Mouse (Mus musculus) embryonic facial prominence, embryonic 11.5 days (tissue): ENCODE measurements at regions not wholly inside any gene's neighbourhood (a gene's known extent, or its start where the extent isn't known, plus 50 kb on each side); places are given as distances from the start of the nearest gene placed in this dataset.

ENCODE experiments used
- ATAC-seq: fragments of 200-750 bp; cut with Nextera tagmentation; replicated peaks from 2 replicates; pipeline ENCODE4 v1.8.0; 2017; ENCODE audit warnings: low read depth; ENCODE audit not compliant: insufficient number of reproducible peaks, low FRiP score, low TSS enrichment
- DNase-seq: peaks from one replicate; pipeline ENCODE4 v3.0.0-alpha.2; 2015; ENCODE audit warnings: low spot score
- H3K27ac ChIP-seq: fragments of 300-500 bp; sonication (generic); replicated peaks from 2 replicates; pipeline ENCODE4 v1.5.1; 2014; ENCODE audit warnings: mild to moderate bottlenecking, low read depth, low read length, control low read depth
- H3K27me3 ChIP-seq: fragments of 300-500 bp; sonication (generic); 2 replicates; pipeline ENCODE4 v1.6.1; 2014; ENCODE audit warnings: mild to moderate bottlenecking, low read length, moderate library complexity, mixed read lengths; ENCODE audit not compliant: control insufficient read depth, insufficient read depth
- H3K36me3 ChIP-seq: fragments of 300-500 bp; sonication (generic); replicated peaks from 2 replicates; pipeline ENCODE4 v1.6.1; 2014; ENCODE audit warnings: low read depth, mild to moderate bottlenecking, low read length, moderate library complexity, mixed read lengths; ENCODE audit not compliant: control insufficient read depth, insufficient read depth
- H3K4me1 ChIP-seq: fragments of 300-500 bp; sonication (generic); 2 replicates; pipeline ENCODE4 v1.6.1; 2014; ENCODE audit warnings: low read length, mixed read lengths; ENCODE audit not compliant: control insufficient read depth, insufficient read depth
- H3K4me2 ChIP-seq: fragments of 300-500 bp; sonication (generic); 2 replicates; pipeline ENCODE4 v1.6.1; 2014; ENCODE audit warnings: low read depth, mild to moderate bottlenecking, control low read depth, low read length, moderate library complexity
- H3K4me3 ChIP-seq: fragments of 300-500 bp; sonication (generic); 2 replicates; pipeline ENCODE4 v1.5.1; 2014; ENCODE audit warnings: low read depth, low read length, control low read depth
- H3K9ac ChIP-seq: fragments of 300-500 bp; sonication (generic); replicated peaks from 2 replicates; pipeline ENCODE4 v1.6.1; 2014; ENCODE audit warnings: mild to moderate bottlenecking, control low read depth, low read length
- H3K9me3 ChIP-seq: fragments of 300-500 bp; sonication (generic); replicated peaks from 2 replicates; pipeline ENCODE4 v1.6.1; 2016; ENCODE audit warnings: mild to moderate bottlenecking, low read length, inconsistent platforms, mixed read lengths; ENCODE audit not compliant: control insufficient read depth
- WGBS: fragments of 180-500 bp; shearing (Covaris S2); extraction: QIAGEN DNeasy Blood & Tissue Kit; methylation state at CpG from one replicate; pipeline ENCODE4 v1.1.7; 2014; 5-methylcytosine and 5-hydroxymethylcytosine counted together

DNA sequence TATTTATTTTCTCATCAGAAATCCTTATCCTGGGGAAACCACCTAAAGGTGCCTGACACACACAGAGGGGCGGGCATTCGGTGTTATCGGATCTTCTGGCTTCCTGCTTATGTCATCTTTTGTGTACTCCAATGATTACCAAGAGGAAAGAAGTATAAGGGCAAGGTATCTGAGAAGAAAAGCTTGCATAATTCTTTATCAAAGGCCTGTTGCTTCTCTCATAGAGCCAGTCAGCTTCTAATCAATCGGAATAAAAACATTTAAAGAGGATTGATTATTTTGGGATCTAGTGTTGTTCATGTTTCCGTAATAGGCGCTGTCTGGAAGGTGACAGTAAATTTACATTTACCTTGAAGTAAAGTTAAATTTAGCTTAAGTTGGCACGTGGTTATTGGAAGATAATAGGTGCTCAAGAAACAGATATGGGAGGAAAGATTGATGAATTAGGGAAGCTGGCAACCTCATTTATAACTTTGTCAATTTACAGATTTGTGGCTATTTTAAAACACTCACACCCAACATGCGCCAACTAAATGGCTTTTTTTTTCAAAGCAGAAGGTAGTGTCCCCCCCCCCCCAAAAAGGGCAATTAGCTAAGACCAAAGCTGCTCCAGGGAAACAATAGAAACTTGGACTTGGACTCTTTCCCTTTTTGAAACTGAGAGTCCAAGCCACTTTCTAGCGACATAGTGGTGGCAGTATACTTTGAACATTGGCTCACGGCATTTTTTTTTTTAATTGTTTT, 98.3 kb upstream of the Cpm start:
- H3K4me2 ChIP-seq: no peak overlapping the region
- ATAC-seq: no peak
- WGBS: 83% methylated on average over 10 of the region's 10 CpGs

DNA sequence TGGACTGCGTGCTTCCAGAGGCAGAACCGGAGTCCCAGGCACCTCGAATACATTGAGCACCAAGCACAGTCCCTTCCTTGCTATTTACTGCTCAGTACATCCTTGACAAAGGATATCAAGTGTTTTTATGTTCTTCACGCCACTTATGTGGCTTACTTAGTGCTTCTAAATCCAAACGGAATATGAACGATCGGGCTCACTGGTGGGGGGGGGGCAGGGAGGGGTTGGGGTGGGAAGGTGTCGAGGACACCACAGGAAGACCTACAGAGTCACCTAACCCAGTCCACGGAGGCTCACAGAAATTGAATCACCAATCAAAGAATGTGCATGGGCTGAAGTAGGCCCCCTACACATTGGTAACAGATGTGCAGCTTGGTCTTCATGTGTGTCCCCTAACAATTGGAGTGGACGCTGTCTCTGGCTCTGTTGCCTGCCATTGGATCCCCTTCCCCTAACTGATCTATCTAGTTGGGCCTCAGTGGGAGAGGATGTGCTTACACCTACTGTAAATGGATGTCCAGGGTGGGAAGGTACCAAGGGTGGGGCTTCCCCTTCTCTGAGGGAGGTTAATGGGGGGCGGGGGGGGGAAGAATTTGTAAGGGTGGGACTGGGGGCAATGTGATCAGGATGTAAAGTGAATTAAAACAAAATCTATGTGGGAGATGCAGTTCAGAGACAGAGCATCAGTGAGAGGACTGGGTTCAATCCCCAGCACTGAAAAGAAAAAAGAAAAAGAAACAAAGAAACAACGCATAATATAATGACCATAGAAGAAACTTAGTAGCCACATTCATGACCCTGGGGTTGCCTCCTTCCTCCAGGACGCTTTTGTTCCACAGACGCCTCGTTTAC, 99.1 kb upstream of the Cpm start:
- no peak overlapping the region for H3K27ac ChIP-seq
- no peak overlapping the region for H3K4me3 ChIP-seq
- H3K4me1 ChIP-seq: no peaks in the 10 kb centered on the region
- no peaks in the 10 kb centered on the region for H3K9me3 ChIP-seq
- H3K36me3 ChIP-seq: no peaks in the 10 kb centered on the region
- H3K4me2 ChIP-seq: no peak overlapping the region
- no peak overlapping the region for H3K9ac ChIP-seq
- no peak for ATAC-seq
- DNase-seq: no peak
- H3K27me3 ChIP-seq: no peaks in the 10 kb centered on the region
- WGBS: 68% methylated on average over 15 of the region's 15 CpGs

More for the DNA sequence above, 98.3 kb upstream of the Cpm start:
- Histone ChIP-seq H3K4me3 (no peak overlapping the region), H3K9me3 (no peaks in the 10 kb centered on the region), H3K27ac (no peak overlapping the region), H3K27me3 (no peaks in the 10 kb centered on the region), H3K4me1 (no peaks in the 10 kb centered on the region), H3K36me3 (no peaks in the 10 kb centered on the region), H3K9ac (no peak overlapping the region)
- no peak for DNase-seq

DNA sequence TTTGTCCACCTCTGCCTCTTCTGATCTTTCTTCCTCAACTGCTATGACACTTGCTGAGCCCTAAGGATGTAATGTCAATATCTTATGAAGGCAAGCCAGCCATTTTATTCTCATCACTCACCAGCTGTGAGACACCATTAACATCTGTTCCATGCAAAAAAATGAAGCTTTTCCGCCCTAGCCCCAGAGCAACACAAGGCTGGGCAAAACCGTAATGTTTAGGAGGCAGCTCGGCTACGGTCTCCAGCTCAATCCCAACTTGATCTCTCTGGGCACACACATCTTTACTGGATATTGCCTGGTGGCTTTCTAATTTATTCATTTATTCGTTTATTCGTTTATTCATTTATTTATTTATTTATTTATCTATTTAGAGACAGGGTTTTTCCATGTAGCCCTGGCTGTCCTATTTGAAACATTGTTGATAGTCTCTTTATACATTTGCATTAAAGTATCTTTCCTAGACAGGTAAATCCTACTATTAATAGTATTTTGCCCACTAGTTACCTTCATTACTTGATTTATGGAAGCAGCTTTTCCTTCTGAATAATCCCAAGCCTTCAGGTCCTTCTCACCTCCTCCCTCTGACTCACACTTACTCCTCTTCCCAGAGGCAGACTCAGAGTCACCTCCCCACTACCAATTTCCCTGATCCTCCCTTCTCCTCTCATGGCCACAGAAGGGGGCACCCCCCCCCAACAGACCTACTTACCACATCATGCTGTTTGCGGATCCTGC, 99.9 kb upstream of the Cpm start:
- DNase-seq: no peak
- no peak overlapping the region for H3K27ac ChIP-seq
- H3K36me3 ChIP-seq: no peaks in the 10 kb centered on the region
- WGBS: 85% methylated on average over 7 of the region's 7 CpGs
- no peak overlapping the region for H3K9ac ChIP-seq
- no peaks in the 10 kb centered on the region for H3K27me3 ChIP-seq
- no peak for ATAC-seq
- H3K4me1 ChIP-seq: no peaks in the 10 kb centered on the region
- H3K4me2 ChIP-seq: no peak overlapping the region
- no peaks in the 10 kb centered on the region for H3K9me3 ChIP-seq
- no peak overlapping the region for H3K4me3 ChIP-seq

DNA sequence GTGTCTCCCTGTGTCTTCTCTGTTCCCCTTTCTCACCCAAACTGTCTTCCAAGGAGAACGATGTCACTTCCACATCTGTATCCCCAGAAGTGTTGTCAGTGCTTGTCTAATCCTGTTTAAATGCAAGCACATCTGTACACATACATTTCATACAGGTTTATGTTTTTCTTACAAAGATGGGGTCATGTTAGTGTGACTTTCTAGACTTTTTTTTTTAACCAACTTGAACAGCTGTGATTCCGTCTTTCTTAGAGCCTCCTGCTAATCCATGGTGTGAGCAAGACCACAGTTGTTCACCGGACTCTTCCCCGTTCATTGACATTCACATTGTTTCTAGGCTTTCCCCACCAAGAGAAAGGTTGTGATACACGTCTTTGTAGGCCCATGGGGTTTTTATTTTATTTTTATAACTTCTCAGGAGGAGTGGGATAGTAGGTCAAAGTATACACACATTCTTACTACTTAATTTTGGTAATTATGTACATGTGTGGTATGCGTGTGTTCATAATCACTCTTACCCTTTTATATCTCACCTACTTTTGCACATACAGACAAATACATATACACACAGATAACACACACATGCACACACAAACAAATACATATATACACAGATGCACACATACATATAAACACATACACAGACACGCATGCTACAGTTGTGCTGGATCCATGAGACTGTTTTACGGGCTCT, 100.6 kb upstream of the Cpm start:
- no peak overlapping the region for H3K27ac ChIP-seq
- ATAC-seq (no peak), DNase-seq (no peak)
- WGBS: 81% methylated on average over 8 of the region's 8 CpGs
- no peaks in the 10 kb centered on the region for H3K36me3 ChIP-seq
- H3K27me3 ChIP-seq: no peaks in the 10 kb centered on the region
- no peak overlapping the region for H3K9ac ChIP-seq
- no peak overlapping the region for H3K4me2 ChIP-seq
- no peak overlapping the region for H3K4me3 ChIP-seq
- no peaks in the 10 kb centered on the region for H3K4me1 ChIP-seq
- H3K9me3 ChIP-seq: no peaks in the 10 kb centered on the region

DNA sequence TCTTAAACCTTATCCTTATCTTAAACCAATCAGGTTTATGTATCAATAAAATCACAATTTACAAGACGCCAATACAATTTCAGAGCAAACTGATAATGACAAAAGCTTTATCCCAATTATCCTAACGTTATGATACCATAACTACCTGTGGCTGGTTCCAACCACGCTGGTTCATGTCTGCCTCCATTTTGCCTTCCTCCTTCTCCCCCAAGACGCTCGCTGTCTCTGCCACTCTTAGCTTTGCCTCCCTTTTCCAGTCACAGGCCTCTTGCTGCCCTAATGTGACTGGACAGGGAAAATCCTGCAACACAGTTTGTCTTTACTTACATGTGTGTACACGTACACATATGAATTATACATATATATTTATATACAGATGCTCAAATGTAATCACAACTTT, 101.3 kb upstream of the Cpm start:
- H3K36me3 ChIP-seq: no peaks in the 10 kb centered on the region
- 89% methylated on average over 6 of the region's 6 CpGs for WGBS
- DNase-seq (no peak), ATAC-seq (no peak)
- no peaks in the 10 kb centered on the region for H3K4me1 ChIP-seq
- H3K9me3 ChIP-seq: no peaks in the 10 kb centered on the region
- no peak overlapping the region for H3K9ac ChIP-seq
- no peak overlapping the region for H3K4me2 ChIP-seq
- H3K27me3 ChIP-seq: no peaks in the 10 kb centered on the region
- H3K27ac ChIP-seq: no peak overlapping the region
- no peak overlapping the region for H3K4me3 ChIP-seq

DNA sequence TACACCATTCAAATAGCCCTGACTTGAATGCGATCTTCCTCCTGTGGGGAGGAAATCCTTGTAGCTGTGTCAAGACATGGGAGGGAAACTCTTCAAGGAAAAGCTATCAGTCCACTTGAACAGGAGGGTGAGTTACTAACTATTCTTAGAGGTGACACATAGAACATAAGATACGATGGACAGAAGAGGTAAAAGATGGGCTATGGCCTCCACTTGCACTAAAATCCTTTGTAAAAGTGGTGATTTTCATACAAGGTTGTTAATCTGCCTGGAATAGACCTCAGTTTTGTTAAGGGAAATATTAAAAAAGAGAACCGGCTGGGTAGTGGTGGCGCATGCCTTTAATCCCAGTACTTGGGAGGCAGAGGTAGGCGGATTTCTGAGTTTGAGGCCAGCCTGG, 102.1 kb upstream of the Cpm start:
- no peak for DNase-seq

DNA sequence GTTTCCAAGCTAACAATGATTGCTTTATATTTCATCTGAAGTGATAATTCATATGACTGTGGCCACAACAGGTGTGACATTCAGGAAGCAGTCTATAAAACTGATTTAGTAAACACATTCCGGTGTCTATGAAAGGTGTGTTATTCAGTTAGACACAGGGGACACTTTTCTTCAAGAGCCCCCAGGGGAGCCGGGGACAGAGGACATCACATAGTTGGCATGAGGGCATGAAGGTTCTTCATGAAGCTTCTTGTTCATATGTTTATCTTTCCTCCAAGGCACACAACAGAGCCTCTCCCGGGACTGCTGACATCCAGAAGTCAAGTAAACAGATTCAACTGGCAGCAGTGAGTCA, 102.5 kb upstream of the Cpm start:
- Histone ChIP-seq H3K9me3 (no peaks in the 10 kb centered on the region), H3K4me3 (no peak overlapping the region), H3K9ac (no peak overlapping the region), H3K36me3 (no peaks in the 10 kb centered on the region), H3K27ac (no peak overlapping the region), H3K4me1 (no peaks in the 10 kb centered on the region), H3K27me3 (no peaks in the 10 kb centered on the region), H3K4me2 (no peak overlapping the region)
- DNase-seq (no peak), ATAC-seq (no peak)
- WGBS: 71% methylated on average over 3 of the region's 3 CpGs

More for the DNA sequence above, 102.1 kb upstream of the Cpm start:
- Histone ChIP-seq H3K4me2 (no peak overlapping the region), H3K27me3 (no peaks in the 10 kb centered on the region), H3K27ac (no peak overlapping the region), H3K9me3 (no peaks in the 10 kb centered on the region), H3K4me1 (no peaks in the 10 kb centered on the region), H3K36me3 (no peaks in the 10 kb centered on the region), H3K4me3 (no peak overlapping the region), H3K9ac (no peak overlapping the region)
- ATAC-seq: no peak
- 88% methylated on average over 5 of the region's 5 CpGs for WGBS
